Mouse (Mus musculus) forebrain, embryonic 14.5 days (tissue): ENCODE measurements around the gene Cacna2d2. TPM values are rescaled to one million over a fixed set of nuclear protein-coding genes. Genes with fewer than 3 reads are reported as not detected.
A peak's percentile ranks its signal among the peaks of the same experiment; 100 is the strongest.

Experiments used
- ATAC-seq: fragments of 200-750 bp; cut with Nextera tagmentation; 2 replicates; pipeline ENCODE4 v1.8.0; 2017; ENCODE audit warnings: mild to moderate bottlenecking, moderate library complexity
- DNase-seq: peaks from one replicate; pipeline ENCODE4 v3.0.0-alpha.2; 2015; ENCODE audit warnings: low spot score
- H3K27ac ChIP-seq: fragments of 300-500 bp; sonication (generic); 2 replicates; pipeline ENCODE4 v1.5.1; 2014; ENCODE audit warnings: low read depth, mild to moderate bottlenecking, control low read depth, low read length, moderate library complexity
- H3K27me3 ChIP-seq: fragments of 300-500 bp; sonication (generic); replicated peaks from 2 replicates; pipeline ENCODE4 v1.6.1; 2014; ENCODE audit warnings: low read length, control low read depth, mixed read lengths; ENCODE audit not compliant: control insufficient read depth, insufficient read depth
- H3K36me3 ChIP-seq: fragments of 300-500 bp; sonication (generic); 2 replicates; pipeline ENCODE4 v1.6.1; 2014; ENCODE audit warnings: low read length, control low read depth; ENCODE audit not compliant: control insufficient read depth, insufficient read depth
- H3K4me1 ChIP-seq: fragments of 300-500 bp; sonication (generic); 2 replicates; pipeline ENCODE4 v1.6.1; 2014; ENCODE audit warnings: antibody characterized with exemption, low read length, control low read depth; ENCODE audit not compliant: control insufficient read depth, insufficient read depth
- H3K4me2 ChIP-seq: fragments of 300-500 bp; sonication (generic); 2 replicates; pipeline ENCODE4 v1.6.1; 2014; ENCODE audit warnings: mild to moderate bottlenecking, control low read depth, low read length
- H3K4me3 ChIP-seq: fragments of 300-500 bp; sonication (generic); 2 replicates; pipeline ENCODE4 v1.5.1; 2014; ENCODE audit warnings: low read depth, low read length, control low read depth
- H3K9ac ChIP-seq: fragments of 300-500 bp; sonication (generic); 2 replicates; pipeline ENCODE4 v1.6.1; 2014; ENCODE audit warnings: mild to moderate bottlenecking, low read length, control low read depth, moderate library complexity
- H3K9me3 ChIP-seq: fragments of 300-500 bp; sonication (generic); replicated peaks from 2 replicates; pipeline ENCODE4 v1.6.1; 2016; ENCODE audit warnings: low read length, control low read depth, mixed read lengths; ENCODE audit not compliant: control insufficient read depth
- WGBS: fragments of 180-500 bp; shearing (Covaris S2); extraction: QIAGEN DNeasy Blood & Tissue Kit; methylation state at CpG from one replicate; pipeline ENCODE4 v1.1.7; 2014; 5-methylcytosine and 5-hydroxymethylcytosine counted together
- polyA plus RNA-seq: library from polyadenylated mRNA; unstranded; fragments of >200 nt; fragmentation: Nextera tagmentation; extraction: Ambion mirVana; gene quantifications from 2 replicates; pipeline ENCODE4 v1.2.1, GENCODE M21; 2014

The Cacna2d2 gene
- polyA plus RNA-seq, 1 experiment from 2014 or later, result 4.2 TPM

DNA sequence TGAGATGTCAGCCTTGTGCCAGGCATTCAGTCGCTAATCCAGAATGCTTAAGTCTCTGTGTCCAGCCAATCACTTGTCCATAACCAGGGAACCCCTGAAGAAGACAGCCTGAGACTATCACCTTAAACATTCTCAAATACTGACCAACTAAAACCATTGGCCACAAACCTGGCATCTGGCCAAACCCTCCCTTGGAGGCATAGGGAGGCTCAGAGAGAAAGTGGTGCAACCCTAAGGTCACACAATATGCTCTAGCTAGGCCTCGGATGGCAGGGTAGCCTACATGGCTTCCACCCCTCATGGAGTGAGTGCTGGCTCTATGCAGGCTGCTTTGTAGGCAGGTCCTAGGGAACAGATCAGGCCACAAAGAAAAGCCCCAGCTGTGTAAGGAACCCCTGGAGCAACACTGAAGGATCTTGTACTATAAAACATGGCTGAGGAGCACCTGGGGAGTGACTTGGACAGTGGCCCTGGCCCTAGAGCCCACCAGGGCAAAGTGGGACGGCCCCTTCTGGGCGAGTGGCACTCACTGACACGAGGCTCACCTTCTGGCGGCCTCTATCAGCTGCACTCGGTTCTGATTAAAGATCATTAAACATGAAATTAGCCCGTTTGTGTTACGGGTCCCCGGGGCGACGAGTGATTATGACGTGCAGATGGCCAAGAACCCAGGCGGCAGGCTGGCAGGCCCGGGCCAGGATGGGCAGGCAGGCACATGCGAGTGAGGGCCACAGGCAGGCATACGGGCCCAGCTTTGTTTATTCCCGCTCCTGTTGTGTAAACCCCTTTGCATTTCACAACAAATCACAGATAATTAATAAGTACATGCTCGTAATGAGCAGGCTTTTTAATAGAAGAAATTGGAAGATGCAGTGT is 105.5 kb downstream of the Cacna2d2 start:
- no peak overlapping the region for H3K4me2 ChIP-seq
- H3K9me3 ChIP-seq, result no peaks in the 10 kb centered on the region
- peaks cover 43% of the 10 kb centered on the region for H3K4me1 ChIP-seq
- WGBS, result 46% methylated on average over 19 of the region's 19 CpGs
- H3K27me3 ChIP-seq, result no peaks in the 10 kb centered on the region
- H3K36me3 ChIP-seq, result no peaks in the 10 kb centered on the region
- no peak overlapping the region for H3K9ac ChIP-seq
- DNase-seq, result peak; percentile 52
- H3K4me3 ChIP-seq, result no peak overlapping the region
- ATAC-seq, result peak; percentile 21; the same call in 1 of the 2 replicates
- H3K27ac ChIP-seq, result peak overlapping the region; percentile 46; the same call in 1 of the 2 replicates

DNA sequence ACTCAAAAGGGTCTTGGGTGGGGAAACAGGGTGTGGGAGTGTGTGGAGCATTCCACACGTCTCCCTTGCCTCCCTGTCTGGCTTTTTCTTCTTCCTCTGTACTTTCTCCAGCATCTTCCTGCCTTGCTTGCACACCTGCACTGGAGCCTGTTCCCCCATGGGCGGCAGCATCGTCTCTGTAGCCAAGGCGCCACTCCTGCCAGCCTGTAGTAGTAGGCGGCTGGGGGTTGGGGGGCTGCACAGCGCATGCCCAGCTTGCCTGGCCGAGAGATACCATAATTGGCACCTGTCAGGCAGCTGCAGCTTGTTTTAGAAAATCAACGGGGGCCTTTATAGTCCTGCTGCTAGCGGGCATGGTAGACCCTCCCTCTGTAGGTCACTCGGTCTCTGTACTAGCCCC is 108.9 kb downstream of the Cacna2d2 start:
- peak; percentile 71 for ATAC-seq
- Histone ChIP-seq H3K27ac (peak overlapping the region; percentile 72), H3K9ac (no peak overlapping the region), H3K36me3 (no peaks in the 10 kb centered on the region), H3K4me2 (0 out of 2 replicates have a peak overlapping the region, but pooled peaks have one; percentile 14), H3K9me3 (no peaks in the 10 kb centered on the region), H3K4me3 (no peak overlapping the region), H3K27me3 (no peaks in the 10 kb centered on the region), H3K4me1 (peaks cover 59% of the 10 kb centered on the region)
- DNase-seq, result peak; percentile 81
- WGBS, result 45% methylated on average over 10 of the region's 10 CpGs

DNA sequence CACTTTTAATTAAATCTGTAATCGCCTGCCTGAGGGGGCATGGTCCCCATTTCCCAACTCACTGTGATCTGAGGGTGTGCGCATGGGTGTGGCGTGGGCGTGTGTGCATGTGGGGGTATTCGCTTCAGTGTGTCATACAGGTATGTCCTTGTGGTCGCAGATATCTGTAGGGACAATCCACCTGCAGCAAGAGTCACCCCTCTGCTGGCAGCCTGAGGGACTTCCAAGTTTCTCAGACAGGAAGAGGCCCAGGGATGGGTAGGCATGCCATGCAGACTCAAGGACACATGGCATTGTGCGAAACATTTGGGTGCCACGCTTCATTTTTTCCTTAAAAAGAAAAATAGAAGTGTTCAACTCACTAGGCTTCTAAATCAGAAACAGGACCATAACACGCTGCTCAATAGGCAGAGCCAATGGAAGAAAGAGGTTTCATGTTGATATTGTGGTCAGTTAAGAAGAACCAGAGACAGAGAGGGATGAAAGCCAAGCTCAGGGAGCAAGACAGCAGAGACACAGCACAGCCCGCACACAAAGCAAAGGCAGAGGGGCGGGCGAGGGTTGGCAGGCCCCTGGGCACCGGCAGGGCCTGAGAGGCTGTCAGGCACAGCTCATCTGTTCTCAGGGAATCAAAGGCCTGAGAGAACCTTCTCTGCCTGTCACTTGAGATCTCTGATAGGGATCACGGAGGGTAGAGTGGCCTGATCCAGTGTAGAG is 111.1 kb downstream of the Cacna2d2 start:
- no peak overlapping the region for H3K4me2 ChIP-seq
- DNase-seq (no peak), ATAC-seq (no peak)
- no peak overlapping the region for H3K9ac ChIP-seq
- H3K27ac ChIP-seq, result no peak overlapping the region
- H3K27me3 ChIP-seq, result no peaks in the 10 kb centered on the region
- H3K4me3 ChIP-seq, result no peak overlapping the region
- no peaks in the 10 kb centered on the region for H3K36me3 ChIP-seq
- WGBS, result 83% methylated on average over 14 of the region's 14 CpGs
- peaks cover 49% of the 10 kb centered on the region for H3K4me1 ChIP-seq
- H3K9me3 ChIP-seq, result no peaks in the 10 kb centered on the region

DNA sequence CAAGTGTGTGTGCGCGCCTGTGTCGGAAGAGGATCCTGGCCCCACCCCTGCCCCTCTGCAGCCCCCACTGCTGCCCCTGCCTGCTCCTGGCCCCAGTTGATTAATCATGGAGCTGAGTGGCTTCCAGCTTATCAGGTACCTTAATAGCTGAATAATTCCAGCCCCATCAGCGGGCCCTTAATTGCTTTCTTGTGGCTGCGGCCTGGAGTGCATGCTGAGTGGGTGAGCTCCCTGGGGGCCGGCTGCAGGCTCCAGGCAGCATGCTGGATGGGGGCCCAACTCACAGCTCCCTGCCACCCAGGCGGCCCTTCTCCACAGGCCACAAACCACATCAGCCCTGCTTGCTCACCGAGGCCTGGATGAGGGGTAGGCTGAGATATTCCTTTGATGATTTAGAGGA is 112.0 kb downstream of the Cacna2d2 start:
- H3K27ac ChIP-seq, result no peak overlapping the region
- H3K4me2 ChIP-seq, result no peak overlapping the region
- no peak for DNase-seq
- no peak overlapping the region for H3K4me3 ChIP-seq
- H3K36me3 ChIP-seq, result no peaks in the 10 kb centered on the region
- ATAC-seq, result no peak
- WGBS, result 43% methylated on average over 8 of the region's 8 CpGs
- no peaks in the 10 kb centered on the region for H3K27me3 ChIP-seq
- H3K4me1 ChIP-seq, result peaks cover 42% of the 10 kb centered on the region
- H3K9ac ChIP-seq, result no peak overlapping the region
- H3K9me3 ChIP-seq, result no peaks in the 10 kb centered on the region

DNA sequence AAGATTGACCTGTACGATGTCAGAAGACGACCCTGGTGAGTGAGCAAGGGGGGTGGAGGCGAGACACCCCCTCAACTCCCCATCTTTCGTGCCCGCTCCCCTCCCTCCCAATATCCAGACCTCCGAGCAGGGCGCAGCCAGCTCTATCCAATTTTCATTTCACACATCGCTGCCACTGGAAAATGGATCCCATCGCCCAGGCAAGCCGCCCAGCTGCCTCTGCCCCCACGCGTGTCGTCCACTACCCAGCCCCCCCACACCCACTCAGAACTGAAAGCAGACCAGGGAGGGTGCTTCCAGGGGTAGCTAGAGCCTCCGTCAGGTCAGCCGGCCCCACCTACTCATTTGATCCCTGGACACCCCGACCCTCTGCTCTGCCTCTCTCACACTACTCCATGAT is 112.9 kb downstream of the Cacna2d2 start:
- H3K9ac ChIP-seq, result no peak overlapping the region
- 45% methylated on average over 16 of the region's 16 CpGs for WGBS
- H3K27me3 ChIP-seq, result no peaks in the 10 kb centered on the region
- DNase-seq, result no peak
- H3K36me3 ChIP-seq, result no peaks in the 10 kb centered on the region
- no peak overlapping the region for H3K4me3 ChIP-seq
- H3K4me2 ChIP-seq, result no peak overlapping the region
- H3K9me3 ChIP-seq, result no peaks in the 10 kb centered on the region
- no peak for ATAC-seq
- H3K27ac ChIP-seq, result no peak overlapping the region
- peaks cover 33% of the 10 kb centered on the region for H3K4me1 ChIP-seq

DNA sequence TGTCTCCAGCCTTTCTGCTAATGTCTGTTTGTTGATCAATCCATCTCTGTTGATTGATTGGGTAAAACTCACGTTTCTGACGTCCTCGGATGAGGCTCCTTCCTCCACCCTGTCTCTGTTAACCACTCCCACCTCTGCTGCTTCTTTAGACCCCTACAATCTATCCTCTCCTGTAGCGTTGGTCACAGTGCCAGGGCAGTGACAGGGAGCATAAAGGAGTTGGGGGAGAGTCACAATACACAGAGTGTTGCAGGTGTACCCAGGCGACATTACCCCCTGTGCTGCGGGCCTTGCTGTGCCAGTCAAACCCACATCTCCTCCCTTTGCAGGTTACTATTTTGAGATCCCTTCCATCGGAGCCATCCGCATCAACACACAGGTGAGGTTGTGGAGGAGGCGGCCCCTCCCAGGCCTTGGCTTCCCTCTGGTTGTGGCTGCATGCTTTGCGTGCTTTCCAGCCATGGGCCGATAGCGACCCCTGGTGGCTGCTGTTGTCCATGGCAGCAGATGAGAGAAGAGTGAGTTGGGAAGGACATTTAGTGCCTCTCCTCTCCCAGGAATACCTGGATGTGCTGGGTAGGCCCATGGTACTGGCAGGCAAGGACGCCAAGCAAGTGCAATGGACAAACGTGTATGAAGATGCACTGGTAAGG is 115.0 kb downstream of the Cacna2d2 start:
- ATAC-seq (peak; percentile 72), DNase-seq (peak; percentile 88)
- no peak overlapping the region for H3K4me2 ChIP-seq
- no peak overlapping the region for H3K4me3 ChIP-seq
- no peaks in the 10 kb centered on the region for H3K9me3 ChIP-seq
- H3K36me3 ChIP-seq, result 0 out of 2 replicates have a peak, but pooled peaks cover 3% of the 10 kb centered on the region
- 0 out of 2 replicates have a peak overlapping the region, but pooled peaks have one; percentile 9 for H3K27ac ChIP-seq
- H3K27me3 ChIP-seq, result no peaks in the 10 kb centered on the region
- H3K9ac ChIP-seq, result no peak overlapping the region
- H3K4me1 ChIP-seq, result peaks cover 16% of the 10 kb centered on the region; the same call in 1 of the 2 replicates
- 22% methylated on average over 14 of the region's 14 CpGs for WGBS

DNA sequence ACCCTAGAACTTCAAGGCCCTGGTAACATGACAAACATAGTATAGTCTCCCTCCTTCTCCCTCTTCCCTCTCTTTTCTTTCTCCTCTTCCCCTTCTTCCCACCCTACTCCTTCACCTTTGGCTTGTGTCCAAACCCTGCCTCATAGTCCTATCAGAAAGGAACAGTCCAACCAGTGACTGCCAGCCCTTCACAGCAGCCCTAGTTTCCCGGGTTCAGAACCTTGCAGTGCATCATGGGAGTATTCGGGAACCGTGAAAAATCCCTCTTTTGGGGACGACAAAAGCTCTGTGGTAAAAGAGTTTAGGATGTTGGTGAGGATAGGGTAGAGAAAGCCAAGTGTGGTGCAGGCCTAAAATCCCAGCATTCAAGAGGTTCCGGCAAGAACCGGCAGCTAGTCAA is 120.9 kb downstream of the Cacna2d2 start:
- Histone ChIP-seq H3K9me3 (no peaks in the 10 kb centered on the region), H3K4me3 (no peak overlapping the region), H3K27ac (no peak overlapping the region), H3K27me3 (no peaks in the 10 kb centered on the region), H3K36me3 (0 out of 2 replicates have a peak, but pooled peaks cover 3% of the 10 kb centered on the region), H3K4me2 (no peak overlapping the region), H3K9ac (no peak overlapping the region), H3K4me1 (peaks cover 7% of the 10 kb centered on the region; the same call in 1 of the 2 replicates)
- WGBS, result 35% methylated on average over 6 of the region's 6 CpGs
- DNase-seq (no peak), ATAC-seq (no peak)

DNA sequence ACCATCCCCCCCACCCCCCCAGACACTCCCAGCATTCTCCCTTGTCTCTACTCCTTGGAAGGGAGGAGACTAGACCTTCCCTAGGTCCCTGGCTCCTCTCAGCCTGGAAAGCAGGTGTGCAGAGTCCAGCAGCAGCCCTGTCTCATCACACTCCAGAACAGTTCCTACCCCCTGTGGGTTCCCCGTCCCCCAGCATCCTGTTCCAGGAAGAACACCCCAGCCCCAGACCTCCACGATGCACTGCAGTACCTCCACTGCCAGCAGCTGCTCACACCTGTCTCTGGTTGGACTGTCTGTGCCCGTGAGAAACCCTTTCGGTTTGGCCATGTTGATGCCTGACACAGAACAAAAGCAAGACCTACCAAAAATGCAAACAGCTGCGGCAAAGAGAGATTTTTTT is 121.8 kb downstream of the Cacna2d2 start:
- WGBS, result 63% methylated on average over 5 of the region's 5 CpGs
- Histone ChIP-seq H3K4me1 (peaks cover 8% of the 10 kb centered on the region; the same call in 1 of the 2 replicates), H3K36me3 (0 out of 2 replicates have a peak, but pooled peaks cover 3% of the 10 kb centered on the region), H3K9ac (no peak overlapping the region), H3K4me2 (no peak overlapping the region), H3K27me3 (peaks cover 6% of the 10 kb centered on the region; the same call in 1 of the 2 replicates), H3K9me3 (no peaks in the 10 kb centered on the region), H3K27ac (no peak overlapping the region), H3K4me3 (no peak overlapping the region)
- ATAC-seq (no peak), DNase-seq (no peak)
